Mouse (Mus musculus): ENCODE measurements around the gene Parn. TPM values are rescaled to one million over a fixed set of nuclear protein-coding genes. Genes with fewer than 3 reads are reported as not detected.

Gene Parn
- polyA plus RNA-seq, 1 experiment from 2014 or later, result 41.4 TPM

- Histone ChIP-seq H3K36me3 (peaks cover 53% of the 10 kb centered on the region), H3K4me2 (no peak overlapping the region), H3K27ac (no peak overlapping the region), H3K4me1 (replicated peaks) (no peaks in the 10 kb centered on the region), H3K9me3 (no peaks in the 10 kb centered on the region), H3K4me3 (replicated peaks) (no peak overlapping the region), H3K27me3 (no peaks in the 10 kb centered on the region), H3K9ac (replicated peaks) (no peak overlapping the region)
- whole genome bisulfite sequencing, result 89% methylated on average over 3 of the region's 3 CpGs
- no peak for ATAC-seq (ENCODE audit: insufficient number of reproducible peaks, insufficient read depth, low FRiP score, low TSS enrichment, low read depth)
Observed at GRCm38 (mm10) chr16:13621745-13622507, 46.0 kb downstream of the Parn start.

- no peaks in the 10 kb centered on the region for H3K4me1 ChIP-seq (replicated peaks)
- H3K9me3 ChIP-seq, result no peaks in the 10 kb centered on the region
- H3K9ac ChIP-seq (replicated peaks), result no peak overlapping the region
- H3K36me3 ChIP-seq, result peaks cover 47% of the 10 kb centered on the region
- H3K27ac ChIP-seq, result no peak overlapping the region
- 97% methylated on average over 3 of the region's 3 CpGs for WGBS
- no peak overlapping the region for H3K4me2 ChIP-seq
- ATAC-seq (ENCODE audit: insufficient number of reproducible peaks, insufficient read depth, low FRiP score, low TSS enrichment, low read depth), result no peak
- no peak overlapping the region for H3K4me3 ChIP-seq (replicated peaks)
- no peaks in the 10 kb centered on the region for H3K27me3 ChIP-seq
Observed at GRCm38 (mm10) chr16:13620194-13620593, 47.8 kb downstream of the Parn start.

- WGBS, result 63% methylated on average over 5 of the region's 5 CpGs
Observed at GRCm38 (mm10) chr16:13615276-13615675, 52.7 kb downstream of the Parn start.

GRCm38 (mm10) chr16:13612571-13612970, 55.4 kb downstream of the Parn start:
- no peak for ATAC-seq (ENCODE audit: insufficient number of reproducible peaks, insufficient read depth, low FRiP score, low TSS enrichment, low read depth)
- H3K9ac ChIP-seq (replicated peaks), result no peak overlapping the region
- WGBS, result 90% methylated on average over 5 of the region's 5 CpGs
- no peaks in the 10 kb centered on the region for H3K9me3 ChIP-seq
- no peak overlapping the region for H3K27ac ChIP-seq
- peaks cover 31% of the 10 kb centered on the region; the same call in 1 of the 2 replicates for H3K36me3 ChIP-seq
- no peak overlapping the region for H3K4me2 ChIP-seq
- H3K4me3 ChIP-seq (replicated peaks), result no peak overlapping the region
- no peaks in the 10 kb centered on the region for H3K27me3 ChIP-seq
- no peaks in the 10 kb centered on the region for H3K4me1 ChIP-seq (replicated peaks)

More at GRCm38 (mm10) chr16:13615276-13615675, 52.7 kb downstream of the Parn start:
- Histone ChIP-seq H3K27ac (no peak overlapping the region), H3K4me2 (no peak overlapping the region), H3K36me3 (peaks cover 37% of the 10 kb centered on the region), H3K4me3 (replicated peaks) (no peak overlapping the region), H3K9ac (replicated peaks) (no peak overlapping the region), H3K9me3 (no peaks in the 10 kb centered on the region), H3K4me1 (replicated peaks) (no peaks in the 10 kb centered on the region), H3K27me3 (no peaks in the 10 kb centered on the region)
- ATAC-seq (ENCODE audit: insufficient number of reproducible peaks, insufficient read depth, low FRiP score, low TSS enrichment, low read depth), result no peak

GRCm38 (mm10) chr16:13612058-13612457, 55.9 kb downstream of the Parn start:
- WGBS, result 86% methylated on average over 6 of the region's 6 CpGs
- no peak overlapping the region for H3K4me2 ChIP-seq
- H3K27me3 ChIP-seq, result no peaks in the 10 kb centered on the region
- H3K27ac ChIP-seq, result no peak overlapping the region
- H3K9me3 ChIP-seq, result no peaks in the 10 kb centered on the region
- no peak for ATAC-seq (ENCODE audit: insufficient number of reproducible peaks, insufficient read depth, low FRiP score, low TSS enrichment, low read depth)
- no peak overlapping the region for H3K9ac ChIP-seq (replicated peaks)
- peaks cover 31% of the 10 kb centered on the region; the same call in 1 of the 2 replicates for H3K36me3 ChIP-seq
- no peak overlapping the region for H3K4me3 ChIP-seq (replicated peaks)
- H3K4me1 ChIP-seq (replicated peaks), result no peaks in the 10 kb centered on the region

- peaks cover 28% of the 10 kb centered on the region for H3K36me3 ChIP-seq
- ATAC-seq (ENCODE audit: insufficient number of reproducible peaks, insufficient read depth, low FRiP score, low TSS enrichment, low read depth), result no peak
- no peak overlapping the region for H3K4me3 ChIP-seq (replicated peaks)
- H3K9ac ChIP-seq (replicated peaks), result no peak overlapping the region
- H3K27me3 ChIP-seq, result no peaks in the 10 kb centered on the region
- no peak overlapping the region for H3K27ac ChIP-seq
- H3K4me2 ChIP-seq, result no peak overlapping the region
- no peaks in the 10 kb centered on the region for H3K9me3 ChIP-seq
- H3K4me1 ChIP-seq (replicated peaks), result no peaks in the 10 kb centered on the region
Observed at GRCm38 (mm10) chr16:13611399-13611798, 56.6 kb downstream of the Parn start.

- no peak overlapping the region for H3K9ac ChIP-seq (replicated peaks)
- H3K4me3 ChIP-seq (replicated peaks), result no peak overlapping the region
- no peak overlapping the region for H3K27ac ChIP-seq
- no peak overlapping the region for H3K4me2 ChIP-seq
- H3K36me3 ChIP-seq, result peaks cover 29% of the 10 kb centered on the region
- H3K27me3 ChIP-seq, result no peaks in the 10 kb centered on the region
- no peaks in the 10 kb centered on the region for H3K4me1 ChIP-seq (replicated peaks)
- ATAC-seq (ENCODE audit: insufficient number of reproducible peaks, insufficient read depth, low FRiP score, low TSS enrichment, low read depth), result no peak
- no peaks in the 10 kb centered on the region for H3K9me3 ChIP-seq
- 88% methylated on average over 5 of the region's 5 CpGs for WGBS
Observed at GRCm38 (mm10) chr16:13610951-13611381, 57.0 kb downstream of the Parn start.

GRCm38 (mm10) chr16:13608705-13609085, 59.3 kb downstream of the Parn start:
- 88% methylated on average over 1 of the region's 1 CpGs for WGBS
- peaks cover 29% of the 10 kb centered on the region for H3K36me3 ChIP-seq
- ATAC-seq (ENCODE audit: insufficient number of reproducible peaks, insufficient read depth, low FRiP score, low TSS enrichment, low read depth), result no peak
- no peak overlapping the region for H3K27ac ChIP-seq
- H3K27me3 ChIP-seq, result no peaks in the 10 kb centered on the region
- no peak overlapping the region for H3K4me3 ChIP-seq (replicated peaks)
- no peak overlapping the region for H3K9ac ChIP-seq (replicated peaks)
- no peak overlapping the region for H3K4me2 ChIP-seq
- H3K4me1 ChIP-seq (replicated peaks), result no peaks in the 10 kb centered on the region
- H3K9me3 ChIP-seq, result no peaks in the 10 kb centered on the region

GRCm38 (mm10) chr16:13607987-13608704, 59.8 kb downstream of the Parn start:
- Histone ChIP-seq H3K4me1 (replicated peaks) (no peaks in the 10 kb centered on the region), H3K9ac (replicated peaks) (no peak overlapping the region), H3K27me3 (no peaks in the 10 kb centered on the region), H3K9me3 (no peaks in the 10 kb centered on the region), H3K4me2 (no peak overlapping the region), H3K4me3 (replicated peaks) (no peak overlapping the region), H3K27ac (no peak overlapping the region), H3K36me3 (peaks cover 24% of the 10 kb centered on the region)
- whole genome bisulfite sequencing, result 65% methylated on average over 4 of the region's 4 CpGs
- no peak for ATAC-seq (ENCODE audit: insufficient number of reproducible peaks, insufficient read depth, low FRiP score, low TSS enrichment, low read depth)

- no peak for ATAC-seq (ENCODE audit: insufficient number of reproducible peaks, insufficient read depth, low FRiP score, low TSS enrichment, low read depth)
- Histone ChIP-seq H3K36me3 (peaks cover 38% of the 10 kb centered on the region), H3K27me3 (no peaks in the 10 kb centered on the region), H3K27ac (no peak overlapping the region), H3K9me3 (peaks cover 3% of the 10 kb centered on the region; the same call in 1 of the 2 replicates), H3K4me3 (replicated peaks) (no peak overlapping the region), H3K4me1 (replicated peaks) (no peaks in the 10 kb centered on the region), H3K9ac (replicated peaks) (no peak overlapping the region), H3K4me2 (no peak overlapping the region)
- WGBS, result 62% methylated on average over 1 of the region's 1 CpGs
Observed at GRCm38 (mm10) chr16:13602779-13603178, 65.2 kb downstream of the Parn start.

- H3K27ac ChIP-seq, result no peak overlapping the region
Observed at GRCm38 (mm10) chr16:13589049-13589408, 78.9 kb downstream of the Parn start.

More at GRCm38 (mm10) chr16:13589049-13589408, 78.9 kb downstream of the Parn start:
- Histone ChIP-seq H3K9ac (replicated peaks) (no peak overlapping the region), H3K4me2 (no peak overlapping the region), H3K27me3 (no peaks in the 10 kb centered on the region), H3K4me3 (replicated peaks) (no peak overlapping the region), H3K9me3 (no peaks in the 10 kb centered on the region), H3K4me1 (replicated peaks) (0 out of 2 replicates have a peak, but pooled peaks cover 5% of the 10 kb centered on the region), H3K36me3 (peaks cover 23% of the 10 kb centered on the region)
- 82% methylated on average over 2 of the region's 2 CpGs for WGBS
- ATAC-seq (ENCODE audit: insufficient number of reproducible peaks, insufficient read depth, low FRiP score, low TSS enrichment, low read depth), result no peak

Measured in limb, embryonic 12.5 days (tissue).